Mouse (Mus musculus) bone marrow, adult 2 months (tissue): ENCODE results near the gene Ankrd13c. TPM values are rescaled to one million over a fixed set of nuclear protein-coding genes. Genes with fewer than 3 reads are reported as not detected.

ENCODE experiments used
- H3K27ac ChIP-seq: fragments of 200-500 bp; 2 replicates; pipeline ENCODE4 v1.5.1; 2012; ENCODE audit warnings: low read depth, mild to moderate bottlenecking, control low read depth, inconsistent platforms, low read length; ENCODE audit not compliant: control insufficient read depth, poor library complexity, insufficient read depth
- H3K4me1 ChIP-seq: fragments of 200-500 bp; 2 replicates; pipeline ENCODE4 v1.6.1; 2011; ENCODE audit warnings: low read length; ENCODE audit not compliant: control insufficient read depth, insufficient read depth
- H3K4me3 ChIP-seq: fragments of 200-500 bp; replicated peaks from 2 replicates; pipeline ENCODE3; 2011; ENCODE audit warnings: mild to moderate bottlenecking, low read depth, low read length, control low read depth; ENCODE audit not compliant: control insufficient read depth
- CTCF ChIP-seq: fragments of 200-500 bp; IDR thresholded peaks from 2 replicates; pipeline ENCODE4 v1.5.1; 2011; ENCODE audit warnings: low read length, control low read depth; ENCODE audit not compliant: control insufficient read depth, insufficient read depth
- POLR2A ChIP-seq: fragments of 200-500 bp; IDR thresholded peaks from 2 replicates; pipeline ENCODE4 v1.6.1; 2011; ENCODE audit warnings: low read depth, mild to moderate bottlenecking, control low read depth, low read length, borderline replicate concordance; ENCODE audit not compliant: control insufficient read depth
- WGBS: fragments of 180-500 bp; shearing (Covaris S2); methylation state at CpG from one replicate; pipeline ENCODE4 v1.1.7; 2018; 5-methylcytosine and 5-hydroxymethylcytosine counted together
- polyA plus RNA-seq: library from polyadenylated mRNA; stranded (reverse); fragments of >200 nt; gene quantifications from 2 replicates; pipeline ENCODE4 v1.2.4, GENCODE M21; 2011; ENCODE audit warnings: low replicate concordance; ENCODE audit not compliant: missing spikeins, insufficient read depth, insufficient read length

The Ankrd13c gene
- polyA plus RNA-seq, 1 experiment: 30.1 TPM

GRCm38 (mm10) chr3:158035866-158036265, 88.8 kb downstream of the Ankrd13c start:
- peak overlapping the region; percentile 85 for H3K4me3 ChIP-seq
- H3K4me1 ChIP-seq: no peaks in the 10 kb centered on the region
- TF ChIP-seq POLR2A (no peak), CTCF (no peak)
- WGBS: 2% methylated on average over 11 of the region's 11 CpGs
- H3K27ac ChIP-seq: peak overlapping the region; percentile 87

- TF ChIP-seq POLR2A (peak; percentile 87; the same call in 1 of the 2 replicates), CTCF (no peak; the same call in 1 of the 2 replicates)
- peak within 1 kb of the TSS; percentile 85 for H3K4me3 ChIP-seq
- H3K4me1 ChIP-seq: no peaks in the 10 kb centered on the region
- H3K27ac ChIP-seq: peak within 1 kb of the TSS; percentile 87
- under 1% methylated on average over 55 of the region's 55 CpGs for WGBS
Observed at GRCm38 (mm10) chr3:158036329-158036988, 89.4 kb downstream of the Ankrd13c start, which contains the start of the genes Srsf11 and Lrrc40. Gene Srsf11, minus strand, starts transcription at chr3:158036639. Gene Lrrc40, plus strand, starts transcription at chr3:158036662.

GRCm38 (mm10) chr3:158038106-158038505, 91.1 kb downstream of the Ankrd13c start:
- 81% methylated on average over 3 of the region's 3 CpGs for WGBS
- no peaks in the 10 kb centered on the region for H3K4me1 ChIP-seq
- no peak overlapping the region for H3K4me3 ChIP-seq
- no peak overlapping the region for H3K27ac ChIP-seq
- no peak for TF ChIP-seq CTCF
- no peak for TF ChIP-seq POLR2A

GRCm38 (mm10) chr3:158040755-158041154, 93.7 kb downstream of the Ankrd13c start:
- no peak overlapping the region for H3K4me3 ChIP-seq
- WGBS: 71% methylated on average over 2 of the region's 2 CpGs
- TF ChIP-seq POLR2A (no peak), CTCF (no peak)
- no peaks in the 10 kb centered on the region for H3K4me1 ChIP-seq
- H3K27ac ChIP-seq: no peak overlapping the region

GRCm38 (mm10) chr3:158049508-158049907, 102.5 kb downstream of the Ankrd13c start:
- no peak overlapping the region for H3K27ac ChIP-seq
- 87% methylated on average over 2 of the region's 2 CpGs for WGBS
- TF ChIP-seq CTCF (no peak), POLR2A (no peak)
- no peaks in the 10 kb centered on the region for H3K4me1 ChIP-seq
- H3K4me3 ChIP-seq: no peak overlapping the region

Other genes with a start within 250 kb of the Ankrd13c start
- 23.4 TPM in 1 of 2 replicates, not detected in the other for gene Cth, start 22.2 kb upstream of the Ankrd13c start, polyA plus RNA-seq
- 164 and 180 TPM in 2 replicates for gene Srsf11, start 89.4 kb downstream of the Ankrd13c start, polyA plus RNA-seq
- 8.5 and 9.3 TPM in 2 replicates for gene Lrrc40, start 89.4 kb downstream of the Ankrd13c start, polyA plus RNA-seq